ENCODE assay signal across 8 mouse cellular contexts in the genomic region with DNA sequence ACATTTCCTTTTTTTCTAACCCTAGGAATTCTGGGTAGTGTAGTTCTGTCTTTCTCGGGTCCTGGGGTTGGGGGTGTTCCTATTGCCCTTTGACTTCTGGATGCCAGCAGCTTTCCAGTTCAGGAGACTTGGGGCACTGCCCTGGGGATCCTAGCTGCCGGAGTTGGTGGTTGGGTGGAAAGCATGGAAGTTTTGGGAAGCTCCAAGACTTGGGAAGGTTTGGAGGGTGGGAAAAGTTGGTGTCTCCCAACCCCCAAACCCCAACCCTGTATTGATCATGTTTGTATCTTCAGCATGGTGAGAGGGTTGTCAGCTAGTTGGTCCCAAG. TPM values are rescaled to one million over a fixed set of nuclear protein-coding genes. Genes with fewer than 3 reads are reported as not detected.
DNase-seq lines count a peak whose midpoint lies in the region; ATAC-seq lines count a peak whose summit lies in the region.

No protein-coding gene starts in this region.

- peaks cover 45% of the 10 kb centered on the region for H3K27me3 ChIP-seq in lung, embryonic 16.5 days (ENCODE audit: control insufficient read depth, insufficient read depth, low read depth, low read length)
- H3K27me3 ChIP-seq in forebrain, embryonic 14.5 days (replicated peaks; ENCODE audit: control insufficient read depth, insufficient read depth, low read length), result peaks cover 58% of the 10 kb centered on the region
- peaks cover 18% of the 10 kb centered on the region for H3K27me3 ChIP-seq in liver, embryonic 11.5 days (replicated peaks; ENCODE audit: control insufficient read depth, insufficient read depth, low read length)
- peaks cover 65% of the 10 kb centered on the region for H3K27me3 ChIP-seq in stomach, embryonic 16.5 days (ENCODE audit: control insufficient read depth, insufficient read depth, low read length)

- peak overlapping the region; percentile 69 for H3K4me3 ChIP-seq in lung, embryonic 16.5 days (ENCODE audit: low read length)
- peak overlapping the region; percentile 57 for H3K4me3 ChIP-seq in forebrain, embryonic 14.5 days (ENCODE audit: low read depth, low read length)
- peak overlapping the region; percentile 86 for H3K4me3 ChIP-seq in liver, embryonic 11.5 days (ENCODE audit: low read depth, low read length)
- H3K4me3 ChIP-seq in stomach, embryonic 16.5 days (replicated peaks; ENCODE audit: low read length), result peak overlapping the region; percentile 65

- 19% methylated on average over 2 of the region's 2 CpGs for WGBS in lung, embryonic 16.5 days
- WGBS in forebrain, embryonic 14.5 days, result 23% methylated on average over 2 of the region's 2 CpGs
- 24% methylated on average over 2 of the region's 2 CpGs for WGBS in liver, embryonic 11.5 days
- 33% methylated on average over 2 of the region's 2 CpGs for WGBS in stomach, embryonic 16.5 days

- no peak; the same call in 1 of the 2 replicates for ATAC-seq in lung, embryonic 16.5 days (ENCODE audit: low read depth)
- no peak for ATAC-seq in forebrain, embryonic 14.5 days
- ATAC-seq in liver, embryonic 11.5 days (replicated peaks; ENCODE audit: low FRiP score), result no peak
- ATAC-seq in stomach, embryonic 16.5 days (ENCODE audit: insufficient read depth, low FRiP score), result no peak

- no peaks in the 10 kb centered on the region for H3K36me3 ChIP-seq in lung, embryonic 16.5 days (ENCODE audit: control insufficient read depth, insufficient read depth, low read length)
- H3K36me3 ChIP-seq in forebrain, embryonic 14.5 days (ENCODE audit: control insufficient read depth, insufficient read depth, low read length), result no peaks in the 10 kb centered on the region
- H3K36me3 ChIP-seq in liver, embryonic 11.5 days (ENCODE audit: control insufficient read depth, insufficient read depth, low read length), result no peaks in the 10 kb centered on the region
- no peaks in the 10 kb centered on the region for H3K36me3 ChIP-seq in stomach, embryonic 16.5 days (ENCODE audit: control insufficient read depth, insufficient read depth, low read length)

- no peak overlapping the region for H3K27ac ChIP-seq in lung, embryonic 16.5 days (ENCODE audit: low read length)
- H3K27ac ChIP-seq in forebrain, embryonic 14.5 days (ENCODE audit: low read depth, low read length), result no peak overlapping the region
- peak overlapping the region; percentile 87 for H3K27ac ChIP-seq in liver, embryonic 11.5 days (ENCODE audit: low read depth, low read length)
- H3K27ac ChIP-seq in stomach, embryonic 16.5 days (ENCODE audit: low read length), result no peak overlapping the region

- H3K9ac ChIP-seq in lung, embryonic 16.5 days (ENCODE audit: low read length), result peak overlapping the region; percentile 68; the same call in 1 of the 2 replicates
- H3K9ac ChIP-seq in forebrain, embryonic 14.5 days (ENCODE audit: low read length), result no peak overlapping the region; the same call in 1 of the 2 replicates
- peak overlapping the region; percentile 85; the same call in 1 of the 2 replicates for H3K9ac ChIP-seq in liver, embryonic 11.5 days (ENCODE audit: low read depth, low read length)
- H3K9ac ChIP-seq in stomach, embryonic 16.5 days (ENCODE audit: low read length), result no peak overlapping the region

- intact Hi-C loops in left cerebral cortex, postnatal 4 days (cut with DNase I), result no loop called here

- peaks cover 22% of the 10 kb centered on the region for H3K4me1 ChIP-seq in lung, embryonic 16.5 days (replicated peaks; ENCODE audit: control insufficient read depth, insufficient read depth, low read length)
- peaks cover 15% of the 10 kb centered on the region for H3K4me1 ChIP-seq in forebrain, embryonic 14.5 days (ENCODE audit: control insufficient read depth, insufficient read depth, low read length)
- H3K4me1 ChIP-seq in liver, embryonic 11.5 days (replicated peaks; ENCODE audit: control insufficient read depth, insufficient read depth, low read length), result peaks cover 40% of the 10 kb centered on the region
- H3K4me1 ChIP-seq in stomach, embryonic 16.5 days (ENCODE audit: control insufficient read depth, insufficient read depth, low read length), result peaks cover 13% of the 10 kb centered on the region; the same call in 1 of the 2 replicates

- H3K4me2 ChIP-seq in lung, embryonic 16.5 days (ENCODE audit: low read depth, low read length), result peak overlapping the region; percentile 97
- peak overlapping the region; percentile 97 for H3K4me2 ChIP-seq in forebrain, embryonic 14.5 days (ENCODE audit: low read length)
- H3K4me2 ChIP-seq in liver, embryonic 11.5 days, result peak overlapping the region; percentile 100
- peak overlapping the region; percentile 99 for H3K4me2 ChIP-seq in stomach, embryonic 16.5 days (ENCODE audit: low read depth, low read length)

- DNase-seq in lung, postnatal 10 days, result no peak
- DNase-seq in forebrain, embryonic 14.5 days (ENCODE audit: low spot score), result no peak
- no peak for DNase-seq in liver, embryonic 11.5 days (ENCODE audit: low spot score)
- DNase-seq in left cerebral cortex, postnatal 4 days, result no peak
- no peak for DNase-seq in spleen, adult 12 weeks (ENCODE audit: low spot score)
- DNase-seq in adrenal gland, postnatal 10 days, result no peak

- H3K9me3 ChIP-seq in lung, embryonic 16.5 days (ENCODE audit: control insufficient read depth, low read length), result no peaks in the 10 kb centered on the region; the same call in 1 of the 2 replicates
- H3K9me3 ChIP-seq in forebrain, embryonic 14.5 days (replicated peaks; ENCODE audit: control insufficient read depth, low read length), result no peaks in the 10 kb centered on the region
- no peaks in the 10 kb centered on the region for H3K9me3 ChIP-seq in liver, embryonic 11.5 days (ENCODE audit: control insufficient read depth, low read length)
- H3K9me3 ChIP-seq in stomach, embryonic 16.5 days (replicated peaks; ENCODE audit: control insufficient read depth, low read length), result no peaks in the 10 kb centered on the region

RNA-seq across cellular contexts. Expression of gene Fam78a, which starts 0.2 kb away (rescaled TPM):
- polyA plus RNA-seq in lung, embryonic 16.5 days (2015; fragmentation: Nextera tagmentation; extraction: Ambion mirVana), result 4.3 and 4.4 TPM in 2 replicates
- 0.34 and 0.66 TPM in 2 replicates for polyA plus RNA-seq in forebrain, embryonic 14.5 days (2014; fragmentation: Nextera tagmentation; extraction: Ambion mirVana)
- 19.2 and 19.8 TPM in 2 replicates for polyA plus RNA-seq in liver, embryonic 11.5 days (2014; fragmentation: Nextera tagmentation; extraction: Ambion mirVana)
- 1.0 and 2.2 TPM in 2 replicates for polyA plus RNA-seq in stomach, embryonic 16.5 days (2015; fragmentation: Nextera tagmentation; extraction: Ambion mirVana)
- under 1 TPM; 0.70 to 0.92 TPM for total RNA-seq in left cerebral cortex, postnatal 4 days (2021)
- 1 to 10 TPM; 3.2 to 5.4 TPM for total RNA-seq in adrenal gland, postnatal 10 days (2021)

RNA-seq across cellular contexts. Expression of gene Plpp7, which starts 10.5 kb away (rescaled TPM):
- polyA plus RNA-seq in lung, embryonic 16.5 days (2015; fragmentation: Nextera tagmentation; extraction: Ambion mirVana), result 3.6 and 3.9 TPM in 2 replicates
- polyA plus RNA-seq in forebrain, embryonic 14.5 days (2014; fragmentation: Nextera tagmentation; extraction: Ambion mirVana), result 11.3 and 16.1 TPM in 2 replicates
- polyA plus RNA-seq in liver, embryonic 11.5 days (2014; fragmentation: Nextera tagmentation; extraction: Ambion mirVana), result 5.3 TPM in 2 replicates
- 4.6 and 5.7 TPM in 2 replicates for polyA plus RNA-seq in stomach, embryonic 16.5 days (2015; fragmentation: Nextera tagmentation; extraction: Ambion mirVana)
- total RNA-seq in left cerebral cortex, postnatal 4 days (2021), result 10 to 100 TPM; 18.1 to 18.3 TPM
- 1 to 10 TPM; 3.9 to 8.6 TPM for total RNA-seq in adrenal gland, postnatal 10 days (2021)

Comparison
In these comparisons a context has a peak if more than half of its experiments do, and no peak if none do; other contexts are left out.
1. H3K9ac ChIP-seq: peak in lung, embryonic 16.5 days (single experiment) and liver, embryonic 11.5 days (single experiment); none in forebrain, embryonic 14.5 days (single experiment) and stomach, embryonic 16.5 days (single experiment).
2. Peak in every context shown above with its lines, with median percentiles within 50 percentile points of each other: H3K4me2 ChIP-seq and H3K4me3 ChIP-seq.